Mouse (Mus musculus): ENCODE data around the gene Folr1. TPM values are rescaled to one million over a fixed set of nuclear protein-coding genes. Genes with fewer than 3 reads are reported as not detected.

Folr1 gene
- polyA plus RNA-seq, 1 experiment = not detected

GRCm38 (mm10) chr7:101853816-101854215 is 16.8 kb downstream of the Folr1 start:
- no peak overlapping the region for H3K27ac ChIP-seq (replicated peaks; ENCODE audit: low read depth, low read length)
- H3K4me3 ChIP-seq (ENCODE audit: insufficient read depth, low read depth, low read length) = no peak overlapping the region
- H3K4me1 ChIP-seq (ENCODE audit: control insufficient read depth, insufficient read depth, insufficient read length, low read length) = no peaks in the 10 kb centered on the region; the same call in 1 of the 2 replicates

GRCm38 (mm10) chr7:101852846-101853245 is 17.7 kb downstream of the Folr1 start:
- no peaks in the 10 kb centered on the region; the same call in 1 of the 2 replicates for H3K4me1 ChIP-seq (ENCODE audit: control insufficient read depth, insufficient read depth, insufficient read length, low read length)
- H3K4me3 ChIP-seq (ENCODE audit: insufficient read depth, low read depth, low read length) = no peak overlapping the region
- no peak overlapping the region; the same call in 1 of the 2 replicates for H3K27ac ChIP-seq (replicated peaks; ENCODE audit: low read depth, low read length)

GRCm38 (mm10) chr7:101851689-101852088 is 18.9 kb downstream of the Folr1 start:
- no peak overlapping the region for H3K4me3 ChIP-seq (ENCODE audit: insufficient read depth, low read depth, low read length)
- no peaks in the 10 kb centered on the region; the same call in 1 of the 2 replicates for H3K4me1 ChIP-seq (ENCODE audit: control insufficient read depth, insufficient read depth, insufficient read length, low read length)
- no peak overlapping the region; the same call in 1 of the 2 replicates for H3K27ac ChIP-seq (replicated peaks; ENCODE audit: low read depth, low read length)

- Histone ChIP-seq H3K4me3 (ENCODE audit: insufficient read depth, low read depth, low read length) (no peak overlapping the region), H3K27ac (replicated peaks; ENCODE audit: low read depth, low read length) (no peak overlapping the region), H3K4me1 (ENCODE audit: control insufficient read depth, insufficient read depth, insufficient read length, low read length) (no peaks in the 10 kb centered on the region; the same call in 1 of the 2 replicates)
Measured at GRCm38 (mm10) chr7:101847934-101848333, 22.7 kb downstream of the Folr1 start.

- H3K4me3 ChIP-seq (ENCODE audit: insufficient read depth, low read depth, low read length) = no peak overlapping the region
- H3K27ac ChIP-seq (replicated peaks; ENCODE audit: low read depth, low read length) = no peak overlapping the region
- H3K4me1 ChIP-seq (ENCODE audit: control insufficient read depth, insufficient read depth, insufficient read length, low read length) = no peaks in the 10 kb centered on the region
Measured at GRCm38 (mm10) chr7:101844186-101844585, 26.4 kb downstream of the Folr1 start.

- Histone ChIP-seq H3K4me3 (ENCODE audit: insufficient read depth, low read depth, low read length) (peak within 1 kb of the TSS; percentile 95), H3K27ac (replicated peaks; ENCODE audit: low read depth, low read length) (peak within 1 kb of the TSS; percentile 86), H3K4me1 (ENCODE audit: control insufficient read depth, insufficient read depth, insufficient read length, low read length) (peaks cover 3% of the 10 kb centered on the region; the same call in 1 of the 2 replicates)
Measured at GRCm38 (mm10) chr7:101837606-101838471, 32.7 kb downstream of the Folr1 start, which contains the start of gene Inppl1. TSS of gene Inppl1 (minus strand) at chr7:101838229.

GRCm38 (mm10) chr7:101837154-101837605 is 33.4 kb downstream of the Folr1 start:
- H3K27ac ChIP-seq (replicated peaks; ENCODE audit: low read depth, low read length) = peak overlapping the region; percentile 86
- peaks cover 3% of the 10 kb centered on the region; the same call in 1 of the 2 replicates for H3K4me1 ChIP-seq (ENCODE audit: control insufficient read depth, insufficient read depth, insufficient read length, low read length)
- H3K4me3 ChIP-seq (ENCODE audit: insufficient read depth, low read depth, low read length) = peak overlapping the region; percentile 95

GRCm38 (mm10) chr7:101836271-101837153 is 34.1 kb downstream of the Folr1 start:
- Histone ChIP-seq H3K27ac (replicated peaks; ENCODE audit: low read depth, low read length) (peak overlapping the region; percentile 86), H3K4me1 (ENCODE audit: control insufficient read depth, insufficient read depth, insufficient read length, low read length) (peaks cover 3% of the 10 kb centered on the region; the same call in 1 of the 2 replicates), H3K4me3 (ENCODE audit: insufficient read depth, low read depth, low read length) (peak overlapping the region; percentile 95)

- H3K4me3 ChIP-seq (ENCODE audit: insufficient read depth, low read depth, low read length) = peak overlapping the region; percentile 95
- no peak overlapping the region for H3K27ac ChIP-seq (replicated peaks; ENCODE audit: low read depth, low read length)
- peaks cover 3% of the 10 kb centered on the region; the same call in 1 of the 2 replicates for H3K4me1 ChIP-seq (ENCODE audit: control insufficient read depth, insufficient read depth, insufficient read length, low read length)
Measured at GRCm38 (mm10) chr7:101835457-101836109, 35.0 kb downstream of the Folr1 start.

- H3K4me1 ChIP-seq (ENCODE audit: control insufficient read depth, insufficient read depth, insufficient read length, low read length) = peaks cover 3% of the 10 kb centered on the region; the same call in 1 of the 2 replicates
- no peak overlapping the region for H3K27ac ChIP-seq (replicated peaks; ENCODE audit: low read depth, low read length)
- H3K4me3 ChIP-seq (ENCODE audit: insufficient read depth, low read depth, low read length) = no peak overlapping the region
Measured at GRCm38 (mm10) chr7:101834903-101835302, 35.7 kb downstream of the Folr1 start.

GRCm38 (mm10) chr7:101833916-101834584 is 36.5 kb downstream of the Folr1 start:
- Histone ChIP-seq H3K4me1 (ENCODE audit: control insufficient read depth, insufficient read depth, insufficient read length, low read length) (peaks cover 3% of the 10 kb centered on the region; the same call in 1 of the 2 replicates), H3K27ac (replicated peaks; ENCODE audit: low read depth, low read length) (no peak overlapping the region)

GRCm38 (mm10) chr7:101833352-101833751 is 37.2 kb downstream of the Folr1 start:
- no peak overlapping the region for H3K4me3 ChIP-seq (ENCODE audit: insufficient read depth, low read depth, low read length)
- no peaks in the 10 kb centered on the region for H3K4me1 ChIP-seq (ENCODE audit: control insufficient read depth, insufficient read depth, insufficient read length, low read length)
- H3K27ac ChIP-seq (replicated peaks; ENCODE audit: low read depth, low read length) = no peak overlapping the region

More at GRCm38 (mm10) chr7:101833916-101834584, 36.5 kb downstream of the Folr1 start:
- H3K4me3 ChIP-seq (ENCODE audit: insufficient read depth, low read depth, low read length) = no peak overlapping the region

- Histone ChIP-seq H3K4me3 (ENCODE audit: insufficient read depth, low read depth, low read length) (no peak overlapping the region), H3K27ac (replicated peaks; ENCODE audit: low read depth, low read length) (no peak overlapping the region), H3K4me1 (ENCODE audit: control insufficient read depth, insufficient read depth, insufficient read length, low read length) (no peaks in the 10 kb centered on the region)
Measured at GRCm38 (mm10) chr7:101832372-101832771, 38.2 kb downstream of the Folr1 start.

GRCm38 (mm10) chr7:101831437-101831836 is 39.2 kb downstream of the Folr1 start:
- no peak overlapping the region for H3K4me3 ChIP-seq (ENCODE audit: insufficient read depth, low read depth, low read length)
- no peak overlapping the region for H3K27ac ChIP-seq (replicated peaks; ENCODE audit: low read depth, low read length)
- no peaks in the 10 kb centered on the region for H3K4me1 ChIP-seq (ENCODE audit: control insufficient read depth, insufficient read depth, insufficient read length, low read length)

All from brown adipose tissue, adult 24 weeks (tissue).